Mouse (Mus musculus): ENCODE measurements at regions not wholly inside any gene's neighbourhood (a gene's known extent, or its start where the extent isn't known, plus 50 kb on each side); places are given as distances from the start of the nearest gene placed in this dataset.

- DNase-seq = no peak
Measured at GRCm38 (mm10) chr13:35079685-35080084, 52.8 kb upstream of the Eci2 start.

- peak in 1 of 2 experiments; percentile 18 for DNase-seq
Measured at GRCm38 (mm10) chr13:35085386-35085785, 58.5 kb upstream of the Eci2 start.

- peak; percentile 69 to 78 for DNase-seq
Measured at GRCm38 (mm10) chr13:35087246-35088040, 60.5 kb upstream of the Eci2 start.

GRCm38 (mm10) chr13:35091155-35091554 is 64.3 kb upstream of the Eci2 start:
- DNase-seq = no peak

GRCm38 (mm10) chr13:35119782-35120181 is 92.9 kb upstream of the Eci2 start:
- DNase-seq = no peak

- no peak for DNase-seq
Measured at GRCm38 (mm10) chr13:35129475-35129874, 102.6 kb upstream of the Eci2 start.

- peak; percentile 12 to 14 for DNase-seq
Measured at GRCm38 (mm10) chr13:35131272-35132185, 104.6 kb upstream of the Eci2 start.

GRCm38 (mm10) chr13:35151629-35152028 is 124.7 kb upstream of the Eci2 start:
- DNase-seq = no peak

- no peak for DNase-seq
Measured at GRCm38 (mm10) chr13:35159456-35159855, 132.6 kb upstream of the Eci2 start.

GRCm38 (mm10) chr13:35160767-35161166 is 133.9 kb upstream of the Eci2 start:
- no peak for DNase-seq

- DNase-seq = peak; percentile 25 to 54
Measured at GRCm38 (mm10) chr13:35166080-35166479, 139.2 kb upstream of the Eci2 start.

GRCm38 (mm10) chr13:35166831-35167541 is 140.1 kb upstream of the Eci2 start:
- DNase-seq = peak; percentile 33 to 48

GRCm38 (mm10) chr13:35171562-35172254 is 144.8 kb upstream of the Eci2 start:
- DNase-seq = no peak

GRCm38 (mm10) chr13:35173522-35173921 is 146.6 kb upstream of the Eci2 start:
- DNase-seq = no peak

GRCm38 (mm10) chr13:35175587-35175986 is 148.7 kb upstream of the Eci2 start:
- no peak for DNase-seq

- no peak for DNase-seq
Measured at GRCm38 (mm10) chr13:35177305-35177704, 150.4 kb upstream of the Eci2 start.

GRCm38 (mm10) chr13:35189028-35189711 is 162.3 kb upstream of the Eci2 start:
- DNase-seq = peak in 1 of 2 experiments; percentile 29

GRCm38 (mm10) chr13:35202069-35202468 is 175.2 kb upstream of the Eci2 start:
- DNase-seq = no peak

- no peak for DNase-seq
Measured at GRCm38 (mm10) chr13:35208319-35208718, 181.4 kb upstream of the Eci2 start.

- DNase-seq = no peak
Measured at GRCm38 (mm10) chr13:35209551-35209950, 182.7 kb upstream of the Eci2 start.

- DNase-seq = no peak
Measured at GRCm38 (mm10) chr13:35211834-35212233, 184.9 kb upstream of the Eci2 start.

GRCm38 (mm10) chr13:35212276-35212675 is 185.4 kb upstream of the Eci2 start:
- peak; percentile 77 to 82 for DNase-seq
